Mouse (Mus musculus) liver, postnatal 0 days (tissue): Measurements from ENCODE around the gene Pmepa1.
A peak's percentile ranks its signal among the peaks of the same experiment; 100 is the strongest.

ENCODE experiments used
- CTCF ChIP-seq: sonication (generic); IDR thresholded peaks from 2 replicates; pipeline ENCODE4 v1.5.1; 2016; ENCODE audit warnings: antibody characterized with exemption, low read depth
- EP300 ChIP-seq: IDR thresholded peaks from 2 replicates; pipeline ENCODE4 v1.6.1; 2016; ENCODE audit warnings: antibody characterized with exemption, low read depth, mild to moderate bottlenecking

DNA sequence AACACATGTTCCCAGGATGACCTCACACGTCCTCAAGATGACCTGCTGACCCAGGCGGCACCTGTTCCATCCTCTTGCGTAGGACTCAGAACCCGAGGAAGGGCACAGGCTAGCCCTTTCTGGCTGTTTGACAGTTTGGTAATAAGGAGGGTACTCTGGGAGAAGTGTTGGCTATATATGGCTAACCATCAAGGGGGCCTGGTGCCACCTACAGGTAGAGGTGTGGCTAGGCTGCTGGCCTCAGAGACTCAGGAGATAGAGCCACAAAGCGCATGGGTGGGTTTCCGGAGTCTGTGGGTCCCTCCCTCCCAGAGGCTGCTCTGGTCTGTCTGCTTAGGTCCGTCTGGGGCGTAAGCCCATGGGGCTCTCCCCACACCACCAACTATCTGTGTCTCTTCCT lies 29.6 kb downstream of the Pmepa1 start:
- TF ChIP-seq CTCF: 0 out of 2 replicates have a peak, but pooled peaks have one; percentile 3
- TF ChIP-seq EP300: no peak
